Mouse (Mus musculus) myocyte (in vitro differentiated cells): ENCODE results near the gene Dock4.

ENCODE experiments used
- CEBPB ChIP-seq: IDR thresholded peaks from 2 replicates; pipeline ENCODE4 v1.6.1; 2011; ENCODE audit warnings: mild to moderate bottlenecking, moderate library complexity; ENCODE audit not compliant: poor library complexity, insufficient read depth, severe bottlenecking
- E2F4 ChIP-seq: IDR thresholded peaks from one replicate; pipeline ENCODE4 v1.6.1; 2011; ENCODE audit warnings: mild to moderate bottlenecking, control low read depth, moderate library complexity; ENCODE audit not compliant: insufficient read depth
- MAX ChIP-seq: IDR thresholded peaks from one replicate; pipeline ENCODE4 v1.6.1; 2011; ENCODE audit warnings: low read depth, mild to moderate bottlenecking, control low read depth
- MYOD1 ChIP-seq, 3 experiments: IDR thresholded peaks; one replicate each; pipeline ENCODE4 v1.6.1; 2011; ENCODE audit warnings: control low read depth in 2 of 3, low read depth in 2 of 3, mild to moderate bottlenecking in 2 of 3, moderate library complexity in 1 of 3; ENCODE audit not compliant: insufficient read length in 2 of 3, control insufficient read depth in 1 of 3
- MYOG ChIP-seq, 3 experiments: IDR thresholded peaks; one replicate each; pipeline ENCODE4 v1.6.1; 2011; ENCODE audit warnings: control low read depth in 2 of 3, low read depth in 2 of 3, mild to moderate bottlenecking in 2 of 3; ENCODE audit not compliant: insufficient read length in 2 of 3, control insufficient read depth in 1 of 3, insufficient read depth in 1 of 3
- POLR2A ChIP-seq: IDR thresholded peaks from one replicate; pipeline ENCODE4 v1.6.1; 2011; ENCODE audit warnings: low read depth, mild to moderate bottlenecking, control low read depth, moderate library complexity; ENCODE audit not compliant: insufficient read length
- POLR2AphosphoS2 ChIP-seq: IDR thresholded peaks from one replicate; pipeline ENCODE4 v1.6.1; 2011; ENCODE audit warnings: low read depth, control low read depth; ENCODE audit not compliant: insufficient read length
- REST ChIP-seq: IDR thresholded peaks from one replicate; pipeline ENCODE4 v1.6.1; 2011; ENCODE audit warnings: mild to moderate bottlenecking, control low read depth, moderate library complexity; ENCODE audit not compliant: insufficient read depth, insufficient read length
- SRF ChIP-seq: IDR thresholded peaks from one replicate; pipeline ENCODE4 v1.6.1; 2011; ENCODE audit warnings: low read depth; ENCODE audit not compliant: control insufficient read depth, insufficient read length
- TCF12 ChIP-seq: IDR thresholded peaks from one replicate; pipeline ENCODE4 v1.6.1; 2011; ENCODE audit warnings: mild to moderate bottlenecking, control low read depth; ENCODE audit not compliant: poor library complexity, insufficient read depth, severe bottlenecking
- TCF3 ChIP-seq: IDR thresholded peaks from one replicate; pipeline ENCODE4 v1.6.1; 2011; ENCODE audit warnings: low read depth, control low read depth; ENCODE audit not compliant: insufficient read length
- USF1 ChIP-seq: IDR thresholded peaks from one replicate; pipeline ENCODE4 v1.6.1; 2011; ENCODE audit warnings: low read depth, mild to moderate bottlenecking, control low read depth, moderate library complexity

- TF ChIP-seq E2F4, result no peak
- no peak for TF ChIP-seq POLR2A
- no peak for TF ChIP-seq CEBPB
- no peak for TF ChIP-seq USF1
- no peak for TF ChIP-seq POLR2AphosphoS2
- TF ChIP-seq TCF12, result no peak
- no peak for TF ChIP-seq TCF3
- TF ChIP-seq MYOD1 (IDR thresholded peaks at IDR 0.05; ENCODE audit: control insufficient read depth in 1 of 3, insufficient read length in 2 of 3, low read depth in 2 of 3), result no peak
- TF ChIP-seq MAX, result no peak
- TF ChIP-seq MYOG (IDR thresholded peaks at IDR 0.05; ENCODE audit: control insufficient read depth in 1 of 3, insufficient read depth in 1 of 3, insufficient read length in 2 of 3, low read depth in 2 of 3), result no peak
- TF ChIP-seq REST, result no peak
- no peak for TF ChIP-seq SRF
These were observed 55.4 kb downstream of the Dock4 start for GRCm38 (mm10) chr12:40501141-40501540.
